Mouse (Mus musculus) brain, embryonic 14.5 days (tissue): Measurements from ENCODE around the gene Hs6st2. TPM values are rescaled to one million over a fixed set of nuclear protein-coding genes. Genes with fewer than 3 reads are reported as not detected.

Experiments
- DNase-seq: peaks from one replicate; pipeline ENCODE4 v3.0.0-alpha.2; 2011; ENCODE audit warnings: low read depth
- CTCF ChIP-seq: fragments of 200-500 bp; IDR thresholded peaks from 2 replicates; pipeline ENCODE4 v1.5.1; 2012; ENCODE audit warnings: inconsistent platforms, mild to moderate bottlenecking, moderate library complexity, borderline replicate concordance; ENCODE audit not compliant: insufficient read depth, insufficient read length; ENCODE audit errors: extremely low read depth
- POLR2A ChIP-seq: fragments of 200-500 bp; IDR thresholded peaks from 2 replicates; pipeline ENCODE4 v1.6.1; 2012; ENCODE audit warnings: mild to moderate bottlenecking, inconsistent platforms, borderline replicate concordance; ENCODE audit not compliant: poor library complexity, insufficient read depth, insufficient read length, severe bottlenecking; ENCODE audit errors: extremely low read depth
- polyA plus RNA-seq: library from polyadenylated mRNA; depleted of rRNA; stranded (reverse); fragments of >200 nt; gene quantifications from 2 replicates; pipeline ENCODE4 v1.2.3, GENCODE M21; 2012

Gene Hs6st2
- polyA plus RNA-seq, 1 experiment = 23.2 TPM

- TF ChIP-seq CTCF (no peak), POLR2A (no peak)
- no peak for DNase-seq
Observed at GRCm38 (mm10) chrX:51642661-51643257, 38.9 kb downstream of the Hs6st2 start.

GRCm38 (mm10) chrX:51635756-51636155 is 45.9 kb downstream of the Hs6st2 start:
- TF ChIP-seq POLR2A = no peak
- TF ChIP-seq CTCF = no peak
- DNase-seq = peak; percentile 18

GRCm38 (mm10) chrX:51631376-51631775 is 50.3 kb downstream of the Hs6st2 start:
- no peak for TF ChIP-seq CTCF
- TF ChIP-seq POLR2A = no peak
- DNase-seq = no peak

GRCm38 (mm10) chrX:51614384-51615004 is 67.2 kb downstream of the Hs6st2 start:
- peak; percentile 67 for DNase-seq
- TF ChIP-seq POLR2A (no peak), CTCF (no peak)

- TF ChIP-seq POLR2A = no peak
- no peak for TF ChIP-seq CTCF
- peak; percentile 71 for DNase-seq
Observed at GRCm38 (mm10) chrX:51610743-51611142, 70.9 kb downstream of the Hs6st2 start.

DNA sequence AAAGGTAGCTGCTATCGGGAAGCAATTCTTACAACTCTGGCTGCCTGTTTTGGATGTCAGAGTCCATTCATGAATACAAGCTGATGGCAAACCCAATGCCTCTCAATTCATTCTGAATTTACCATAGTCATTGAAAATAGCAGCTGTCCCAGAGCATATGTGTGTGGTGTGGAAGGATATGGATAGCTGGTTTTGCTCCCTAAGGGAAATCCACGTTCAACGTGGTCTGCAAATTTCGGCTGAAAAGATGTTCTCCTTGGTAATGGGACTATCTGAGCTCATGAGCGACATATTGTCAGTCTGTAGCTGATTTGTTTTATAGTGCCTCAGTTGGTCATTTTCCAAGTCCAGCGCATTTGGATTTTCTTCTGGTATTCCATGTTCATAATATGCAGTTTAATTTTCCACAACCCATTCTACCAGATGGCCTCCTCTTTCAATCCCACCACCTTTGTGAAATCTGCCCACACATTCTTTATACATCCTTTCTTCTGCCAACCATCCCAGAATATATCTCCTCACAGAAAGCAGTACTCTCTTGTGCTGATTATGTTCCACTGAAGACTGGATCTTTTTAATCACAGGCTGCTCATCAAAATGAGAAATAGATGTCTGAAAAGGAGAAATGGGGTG is 75.3 kb downstream of the Hs6st2 start:
- TF ChIP-seq CTCF = no peak
- TF ChIP-seq POLR2A = no peak
- peak; percentile 28 for DNase-seq

DNA sequence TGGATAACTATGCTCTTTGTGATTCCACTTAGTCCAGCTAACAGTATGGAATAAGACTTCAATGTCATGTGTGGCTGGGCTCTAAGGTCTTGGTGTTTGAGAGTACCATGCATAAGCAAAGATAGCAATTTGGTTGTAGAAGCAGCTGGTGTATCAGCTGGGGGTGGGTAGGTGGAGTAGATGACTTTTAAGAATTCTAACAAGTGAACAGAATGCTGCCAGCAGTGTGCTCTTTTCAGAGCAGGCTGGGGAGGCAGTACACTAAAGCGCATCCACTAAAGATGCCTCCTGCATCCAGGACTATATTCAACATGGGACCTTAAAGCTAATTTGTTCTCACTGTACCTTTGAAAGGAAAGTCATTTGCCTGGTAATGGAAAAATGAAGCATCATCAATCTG is 88.9 kb downstream of the Hs6st2 start:
- TF ChIP-seq CTCF = no peak
- no peak for TF ChIP-seq POLR2A
- no peak for DNase-seq

DNA sequence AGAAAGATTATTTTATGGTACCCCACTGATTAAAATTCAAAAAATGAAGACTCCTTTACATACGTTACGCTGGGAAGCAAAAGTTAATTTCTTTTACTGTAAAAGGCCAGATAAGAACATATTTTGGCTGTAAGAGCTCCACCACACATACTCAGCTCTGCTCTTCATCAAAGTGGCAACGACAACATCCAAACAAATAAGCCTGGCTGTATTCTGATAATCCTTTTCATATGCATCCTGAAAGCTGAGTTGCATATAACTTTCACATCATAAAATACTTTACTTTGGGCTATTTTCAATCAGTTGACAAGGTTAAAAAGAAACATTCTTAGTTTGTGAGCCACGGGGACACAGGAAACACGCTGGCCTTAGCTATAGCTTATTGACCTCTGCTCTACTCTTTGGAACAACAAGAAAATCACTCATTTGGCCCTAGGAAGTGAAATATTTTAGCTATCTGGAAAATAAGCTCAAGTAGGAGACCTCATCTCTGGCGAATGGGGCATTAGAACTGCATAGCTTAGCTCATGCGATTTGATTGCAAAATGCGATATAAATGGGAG is 91.1 kb downstream of the Hs6st2 start:
- TF ChIP-seq CTCF (no peak), POLR2A (no peak)
- no peak for DNase-seq

GRCm38 (mm10) chrX:51585444-51585843 is 96.2 kb downstream of the Hs6st2 start:
- peak; percentile 63 for DNase-seq

GRCm38 (mm10) chrX:51581704-51582103 is 100.0 kb downstream of the Hs6st2 start:
- DNase-seq = no peak
- TF ChIP-seq CTCF (no peak), POLR2A (no peak)

More at GRCm38 (mm10) chrX:51585444-51585843, 96.2 kb downstream of the Hs6st2 start:
- TF ChIP-seq POLR2A (no peak), CTCF (no peak)

DNA sequence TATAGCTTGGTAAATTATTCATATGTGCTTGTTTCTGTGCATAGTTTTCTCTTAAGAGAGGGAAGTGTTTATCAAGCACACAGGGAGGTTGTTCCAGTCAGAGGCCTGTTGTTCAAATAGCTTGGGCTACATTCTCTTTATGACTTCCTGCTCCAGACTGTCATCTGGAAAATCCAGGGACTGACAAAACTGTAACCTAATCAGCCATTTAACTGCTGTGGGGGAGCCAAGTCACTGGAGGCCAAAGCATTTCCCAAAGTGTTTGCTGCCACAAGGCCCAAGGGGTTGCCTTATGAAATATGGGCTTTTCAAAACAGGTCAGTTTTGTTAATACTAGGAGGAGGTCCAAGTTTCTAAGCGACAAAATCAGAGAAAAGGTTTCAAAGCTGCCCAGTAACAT is 119.8 kb downstream of the Hs6st2 start:
- no peak for DNase-seq
- TF ChIP-seq POLR2A (no peak), CTCF (no peak)
